Mouse (Mus musculus): ENCODE results near the gene Cldn9.

Gene Cldn9

GRCm38 (mm10) chr17:23695801-23696200, 12.0 kb upstream of the Cldn9 start:
- no peaks in the 10 kb centered on the region for H3K36me3 ChIP-seq (ENCODE audit: insufficient read depth, low read length)
- H3K27me3 ChIP-seq (ENCODE audit: insufficient read depth, low read length), result peaks cover 28% of the 10 kb centered on the region
- H3K4me1 ChIP-seq (replicated peaks; ENCODE audit: low read depth, low read length), result peaks cover 63% of the 10 kb centered on the region
- no peaks in the 10 kb centered on the region for H3K9me3 ChIP-seq (ENCODE audit: low read length)
- no peak for TF ChIP-seq POU5F1 (IDR thresholded peaks at IDR 0.05; ENCODE audit: borderline replicate concordance, low read length)
- TF ChIP-seq NANOG (IDR thresholded peaks at IDR 0.05; ENCODE audit: borderline replicate concordance, low read length), result peak; percentile 5; the same call in 1 of the 2 replicates
- H3K4me3 ChIP-seq (replicated peaks; ENCODE audit: low read length), result no peak overlapping the region

- peak overlapping the region; percentile 0; the same call in 1 of the 2 replicates for H3K4me3 ChIP-seq (replicated peaks; ENCODE audit: low read length)
- no peaks in the 10 kb centered on the region for H3K36me3 ChIP-seq (ENCODE audit: insufficient read depth, low read length)
- H3K4me1 ChIP-seq (replicated peaks; ENCODE audit: low read depth, low read length), result peaks cover 60% of the 10 kb centered on the region
- H3K9me3 ChIP-seq (ENCODE audit: low read length), result no peaks in the 10 kb centered on the region
- peaks cover 26% of the 10 kb centered on the region for H3K27me3 ChIP-seq (ENCODE audit: insufficient read depth, low read length)
- TF ChIP-seq NANOG (IDR thresholded peaks at IDR 0.05; ENCODE audit: borderline replicate concordance, low read length) (no peak), POU5F1 (IDR thresholded peaks at IDR 0.05; ENCODE audit: borderline replicate concordance, low read length) (no peak), CTCF (conservative IDR thresholded peaks at IDR 0.05; ENCODE audit: low read length) (no peak)
These were observed 10.7 kb upstream of the Cldn9 start for GRCm38 (mm10) chr17:23694491-23694890.

- peaks cover 14% of the 10 kb centered on the region for H3K36me3 ChIP-seq (ENCODE audit: insufficient read depth, low read length)
- no peaks in the 10 kb centered on the region for H3K9me3 ChIP-seq (ENCODE audit: low read length)
- peaks cover 54% of the 10 kb centered on the region for H3K27me3 ChIP-seq (ENCODE audit: insufficient read depth, low read length)
- peak overlapping the region; percentile 73 for H3K4me3 ChIP-seq (replicated peaks; ENCODE audit: low read length)
- H3K4me1 ChIP-seq (replicated peaks; ENCODE audit: low read depth, low read length), result peaks cover 74% of the 10 kb centered on the region
- TF ChIP-seq CTCF (conservative IDR thresholded peaks at IDR 0.05; ENCODE audit: low read length) (no peak), POU5F1 (IDR thresholded peaks at IDR 0.05; ENCODE audit: borderline replicate concordance, low read length) (no peak), NANOG (IDR thresholded peaks at IDR 0.05; ENCODE audit: borderline replicate concordance, low read length) (no peak)
These were observed 600 bp downstream of the Cldn9 start for GRCm38 (mm10) chr17:23683226-23683625.

- Histone ChIP-seq H3K4me3 (replicated peaks; ENCODE audit: low read length) (peak overlapping the region; percentile 73), H3K4me1 (replicated peaks; ENCODE audit: low read depth, low read length) (peaks cover 80% of the 10 kb centered on the region), H3K27me3 (ENCODE audit: insufficient read depth, low read length) (peaks cover 61% of the 10 kb centered on the region), H3K36me3 (ENCODE audit: insufficient read depth, low read length) (peaks cover 14% of the 10 kb centered on the region), H3K9me3 (ENCODE audit: low read length) (no peaks in the 10 kb centered on the region)
- TF ChIP-seq CTCF (conservative IDR thresholded peaks at IDR 0.05; ENCODE audit: low read length) (no peak), POU5F1 (IDR thresholded peaks at IDR 0.05; ENCODE audit: borderline replicate concordance, low read length) (no peak), NANOG (IDR thresholded peaks at IDR 0.05; ENCODE audit: borderline replicate concordance, low read length) (no peak)
These were observed 1.3 kb downstream of the Cldn9 start for GRCm38 (mm10) chr17:23682530-23682929.

- Histone ChIP-seq H3K9me3 (ENCODE audit: low read length) (no peaks in the 10 kb centered on the region), H3K36me3 (ENCODE audit: insufficient read depth, low read length) (peaks cover 14% of the 10 kb centered on the region), H3K4me1 (replicated peaks; ENCODE audit: low read depth, low read length) (peaks cover 82% of the 10 kb centered on the region), H3K4me3 (replicated peaks; ENCODE audit: low read length) (0 out of 2 replicates have a peak overlapping the region, but pooled peaks have one; percentile 5), H3K27me3 (ENCODE audit: insufficient read depth, low read length) (peaks cover 61% of the 10 kb centered on the region)
- TF ChIP-seq CTCF (conservative IDR thresholded peaks at IDR 0.05; ENCODE audit: low read length) (no peak), NANOG (IDR thresholded peaks at IDR 0.05; ENCODE audit: borderline replicate concordance, low read length) (no peak), POU5F1 (IDR thresholded peaks at IDR 0.05; ENCODE audit: borderline replicate concordance, low read length) (no peak)
These were observed 1.7 kb downstream of the Cldn9 start for GRCm38 (mm10) chr17:23682092-23682491.

GRCm38 (mm10) chr17:23681086-23681485, 2.7 kb downstream of the Cldn9 start:
- H3K4me1 ChIP-seq (replicated peaks; ENCODE audit: low read depth, low read length), result peaks cover 91% of the 10 kb centered on the region
- TF ChIP-seq POU5F1 (IDR thresholded peaks at IDR 0.05; ENCODE audit: borderline replicate concordance, low read length), result no peak
- no peak for TF ChIP-seq CTCF (conservative IDR thresholded peaks at IDR 0.05; ENCODE audit: low read length)
- TF ChIP-seq NANOG (IDR thresholded peaks at IDR 0.05; ENCODE audit: borderline replicate concordance, low read length), result no peak

GRCm38 (mm10) chr17:23680336-23680735, 3.5 kb downstream of the Cldn9 start:
- Histone ChIP-seq H3K9me3 (ENCODE audit: low read length) (no peaks in the 10 kb centered on the region), H3K27me3 (ENCODE audit: insufficient read depth, low read length) (peaks cover 70% of the 10 kb centered on the region), H3K4me3 (replicated peaks; ENCODE audit: low read length) (peak overlapping the region; percentile 76), H3K36me3 (ENCODE audit: insufficient read depth, low read length) (peaks cover 17% of the 10 kb centered on the region), H3K4me1 (replicated peaks; ENCODE audit: low read depth, low read length) (peaks cover 94% of the 10 kb centered on the region)
- TF ChIP-seq CTCF (conservative IDR thresholded peaks at IDR 0.05; ENCODE audit: low read length) (no peak), POU5F1 (IDR thresholded peaks at IDR 0.05; ENCODE audit: borderline replicate concordance, low read length) (no peak), NANOG (IDR thresholded peaks at IDR 0.05; ENCODE audit: borderline replicate concordance, low read length) (no peak)

More at GRCm38 (mm10) chr17:23681086-23681485, 2.7 kb downstream of the Cldn9 start:
- H3K9me3 ChIP-seq (ENCODE audit: low read length), result no peaks in the 10 kb centered on the region
- H3K36me3 ChIP-seq (ENCODE audit: insufficient read depth, low read length), result peaks cover 14% of the 10 kb centered on the region
- peak overlapping the region; percentile 5; the same call in 1 of the 2 replicates for H3K4me3 ChIP-seq (replicated peaks; ENCODE audit: low read length)
- peaks cover 70% of the 10 kb centered on the region for H3K27me3 ChIP-seq (ENCODE audit: insufficient read depth, low read length)

GRCm38 (mm10) chr17:23679127-23679835, 4.5 kb downstream of the Cldn9 start, which contains the start of gene Cldn6:
TSS of gene Cldn6 (plus strand) at chr17:23679249.
- peaks cover 70% of the 10 kb centered on the region for H3K27me3 ChIP-seq (ENCODE audit: insufficient read depth, low read length)
- H3K4me3 ChIP-seq (replicated peaks; ENCODE audit: low read length), result peak within 1 kb of the TSS; percentile 76
- H3K36me3 ChIP-seq (ENCODE audit: insufficient read depth, low read length), result peaks cover 24% of the 10 kb centered on the region
- H3K4me1 ChIP-seq (replicated peaks; ENCODE audit: low read depth, low read length), result peaks cover 94% of the 10 kb centered on the region
- TF ChIP-seq NANOG (IDR thresholded peaks at IDR 0.05; ENCODE audit: borderline replicate concordance, low read length) (no peak), POU5F1 (IDR thresholded peaks at IDR 0.05; ENCODE audit: borderline replicate concordance, low read length) (no peak), CTCF (conservative IDR thresholded peaks at IDR 0.05; ENCODE audit: low read length) (no peak)
- no peaks in the 10 kb centered on the region for H3K9me3 ChIP-seq (ENCODE audit: low read length)

All from E14TG2a.4 (cell line).